Mouse (Mus musculus) small intestine, adult 2 months (tissue): ENCODE data around the gene Thbs3.

ENCODE experiments used
- CTCF ChIP-seq: fragments of 200-500 bp; IDR thresholded peaks from 2 replicates; pipeline ENCODE4 v1.5.1; 2012; ENCODE audit warnings: low read depth, mild to moderate bottlenecking, control low read depth, inconsistent platforms, low read length, moderate library complexity, mixed read lengths; ENCODE audit not compliant: insufficient replicate concordance, insufficient read length; ENCODE audit errors: extremely low read depth
- POLR2A ChIP-seq: fragments of 200-500 bp; IDR thresholded peaks from 2 replicates; pipeline ENCODE4 v1.6.1; 2012; ENCODE audit warnings: low read depth, mild to moderate bottlenecking, control low read depth, inconsistent platforms, low read length, moderate library complexity

GRCm38 (mm10) chr3:89238494-89238893, 23.5 kb downstream of the Thbs3 start:
- no peak for TF ChIP-seq CTCF
- TF ChIP-seq POLR2A: no peak
